Mouse (Mus musculus): ENCODE data around the gene L3mbtl3. TPM values are rescaled to one million over a fixed set of nuclear protein-coding genes. Genes with fewer than 3 reads are reported as not detected.

L3mbtl3 gene
- polyA plus RNA-seq, 1 experiment: 2.8 TPM

DNA sequence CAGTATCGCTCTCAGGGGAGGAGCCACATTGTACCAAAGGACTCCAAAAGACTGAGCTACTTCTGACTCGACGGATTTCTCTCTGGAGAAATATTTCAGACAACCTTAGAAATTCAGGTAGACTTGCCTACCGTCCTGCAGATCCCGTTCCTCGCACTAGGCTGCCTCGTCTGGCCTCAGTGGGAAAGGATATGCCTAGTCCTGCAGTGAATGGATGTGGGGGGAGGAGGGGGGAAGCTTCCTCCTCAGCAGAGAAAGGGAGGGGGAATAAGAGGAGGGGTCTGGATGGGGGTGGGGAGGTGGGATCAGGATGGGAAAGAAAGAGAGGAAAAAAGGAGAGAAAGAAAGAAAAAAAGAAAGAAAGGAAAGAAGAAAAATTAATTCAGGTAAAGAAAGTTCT lies 28.2 kb downstream of the L3mbtl3 start:
- 85% methylated on average over 7 of the region's 7 CpGs for WGBS
- DNase-seq (ENCODE audit: low read depth, low spot score): no peak

DNA sequence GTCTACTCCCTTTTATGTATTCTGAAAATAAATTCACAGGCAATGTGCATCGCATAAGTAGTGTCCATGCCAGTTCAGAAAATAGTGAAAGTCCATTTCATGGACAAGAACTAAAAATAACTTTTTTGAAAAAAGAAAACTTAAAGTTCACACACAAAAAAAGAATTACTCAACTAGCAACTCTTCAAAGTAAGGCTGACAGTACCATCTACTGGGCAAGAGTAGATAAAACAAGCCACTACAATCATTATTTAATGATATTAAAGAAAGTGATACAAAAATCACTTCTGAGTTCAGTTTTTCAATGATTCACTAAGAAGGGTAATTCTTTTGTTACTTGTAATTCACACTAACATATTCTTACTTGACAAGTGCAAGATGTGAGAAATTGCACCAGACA lies 29.9 kb downstream of the L3mbtl3 start:
- WGBS: 78% methylated on average over 1 of the region's 1 CpGs
- no peak for DNase-seq (ENCODE audit: low read depth, low spot score)

- DNase-seq (ENCODE audit: low read depth, low spot score): no peak
- 92% methylated on average over 23 of the region's 23 CpGs for WGBS
These were observed 37.8 kb downstream of the L3mbtl3 start for GRCm38 (mm10) chr10:26337896-26338503.

GRCm38 (mm10) chr10:26333966-26334365 lies 41.8 kb downstream of the L3mbtl3 start:
- DNase-seq (ENCODE audit: low read depth, low spot score): no peak
- WGBS: 80% methylated on average over 5 of the region's 5 CpGs

DNA sequence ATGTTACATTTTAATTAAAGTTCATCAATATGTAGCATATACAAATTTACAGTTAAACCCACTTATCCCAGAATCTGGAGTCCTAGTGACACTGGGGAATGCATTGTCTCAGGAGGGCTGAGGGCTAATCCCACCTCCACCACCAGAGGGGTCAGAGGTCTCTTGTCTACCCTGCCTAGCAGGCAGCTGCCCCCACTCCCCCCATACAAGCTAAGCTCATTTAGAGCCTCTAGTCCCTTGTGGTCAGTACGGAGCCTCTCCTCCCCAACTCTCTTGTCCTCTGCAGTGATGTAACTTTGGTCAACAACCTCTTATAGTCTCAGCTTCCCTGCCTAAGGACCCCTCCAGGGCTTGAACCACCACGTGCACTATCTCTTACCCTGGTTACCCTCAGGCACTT lies 43.0 kb downstream of the L3mbtl3 start:
- WGBS: 78% methylated on average over 2 of the region's 2 CpGs
- no peak for DNase-seq (ENCODE audit: low read depth, low spot score)

DNA sequence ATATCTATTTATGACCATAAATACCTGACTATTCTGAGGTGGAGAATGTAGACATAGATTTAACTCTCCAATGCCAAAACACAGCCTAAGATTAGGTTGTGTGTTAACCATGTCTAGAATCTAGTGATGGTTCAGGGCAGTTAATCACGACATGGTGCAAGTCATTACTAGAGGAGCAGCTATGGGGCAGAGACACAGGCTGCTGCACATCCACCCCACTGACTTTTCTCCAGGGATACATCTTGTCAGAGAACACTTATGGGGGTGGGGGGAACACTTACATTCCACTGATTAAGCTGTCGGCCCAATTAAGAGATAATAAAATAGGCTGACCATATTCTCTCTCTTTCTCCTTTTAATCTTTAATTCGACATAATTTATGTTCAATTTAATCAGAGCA lies 46.9 kb downstream of the L3mbtl3 start:
- WGBS: 84% methylated on average over 3 of the region's 3 CpGs
- DNase-seq (ENCODE audit: low read depth, low spot score): no peak

DNA sequence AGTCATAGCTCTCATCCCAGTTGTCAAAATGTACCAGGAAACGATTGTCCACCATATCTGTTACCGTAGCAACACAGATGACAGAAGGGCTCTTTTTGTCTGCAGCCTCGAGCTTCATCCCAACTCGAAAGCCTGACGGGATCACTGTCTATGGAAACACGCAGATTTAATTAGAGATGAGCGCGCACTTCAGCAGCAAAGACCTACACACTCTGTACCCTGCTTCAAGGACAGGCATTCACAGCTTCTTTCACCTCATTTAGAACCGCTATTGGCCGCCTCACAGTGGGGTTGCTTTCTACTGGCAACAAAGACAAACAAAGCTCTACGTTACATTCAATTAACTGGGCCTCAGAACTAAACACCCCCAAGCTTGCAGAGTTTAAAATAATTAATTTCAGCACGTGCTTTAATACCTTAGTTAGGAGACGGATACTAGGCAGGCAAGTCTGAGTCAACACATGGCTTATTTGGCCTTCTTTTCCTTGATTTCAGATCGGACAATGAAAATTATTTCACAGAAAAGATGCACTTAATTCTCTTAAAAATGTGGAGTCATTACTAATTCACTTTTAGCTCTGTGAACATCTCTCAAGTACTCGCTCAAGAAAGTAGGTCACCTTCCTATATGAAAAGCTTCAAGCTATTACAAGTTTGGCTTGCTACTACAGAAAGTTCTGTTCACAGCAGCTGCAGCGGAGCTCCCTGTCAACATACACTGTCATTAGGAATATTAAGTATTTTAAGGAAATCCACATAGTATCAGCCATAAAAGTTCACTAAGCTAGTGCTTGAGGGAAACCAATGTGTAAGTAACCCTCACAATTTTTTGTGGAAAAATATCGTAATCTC lies 47.9 kb downstream of the L3mbtl3 start:
- WGBS: 88% methylated on average over 17 of the region's 17 CpGs
- no peak for DNase-seq (ENCODE audit: low read depth, low spot score)

- DNase-seq (ENCODE audit: low read depth, low spot score): no peak
- 94% methylated on average over 5 of the region's 5 CpGs for WGBS
These were observed 48.5 kb downstream of the L3mbtl3 start for GRCm38 (mm10) chr10:26327291-26327690.

DNA sequence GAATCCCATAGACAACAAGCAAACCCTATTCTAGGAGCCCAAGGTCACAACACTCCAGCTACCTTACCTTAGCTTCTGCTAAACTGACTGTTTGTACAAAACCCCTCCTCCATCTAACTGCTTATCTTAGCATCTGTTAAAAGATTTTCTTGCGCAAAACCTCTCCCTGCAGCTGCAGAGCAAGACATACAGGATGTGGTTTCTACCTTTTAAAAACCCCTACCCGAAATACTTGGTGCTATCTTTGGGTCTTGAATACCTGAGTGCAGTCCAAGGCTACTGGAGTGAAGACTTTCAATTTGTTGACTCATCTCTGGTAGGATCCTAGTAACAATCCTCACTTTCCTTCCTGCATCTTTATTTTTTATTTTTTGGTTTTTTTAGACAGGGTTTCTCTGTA lies 50.5 kb downstream of the L3mbtl3 start:
- DNase-seq (ENCODE audit: low read depth, low spot score): no peak
- 77% methylated on average over 2 of the region's 2 CpGs for WGBS

DNA sequence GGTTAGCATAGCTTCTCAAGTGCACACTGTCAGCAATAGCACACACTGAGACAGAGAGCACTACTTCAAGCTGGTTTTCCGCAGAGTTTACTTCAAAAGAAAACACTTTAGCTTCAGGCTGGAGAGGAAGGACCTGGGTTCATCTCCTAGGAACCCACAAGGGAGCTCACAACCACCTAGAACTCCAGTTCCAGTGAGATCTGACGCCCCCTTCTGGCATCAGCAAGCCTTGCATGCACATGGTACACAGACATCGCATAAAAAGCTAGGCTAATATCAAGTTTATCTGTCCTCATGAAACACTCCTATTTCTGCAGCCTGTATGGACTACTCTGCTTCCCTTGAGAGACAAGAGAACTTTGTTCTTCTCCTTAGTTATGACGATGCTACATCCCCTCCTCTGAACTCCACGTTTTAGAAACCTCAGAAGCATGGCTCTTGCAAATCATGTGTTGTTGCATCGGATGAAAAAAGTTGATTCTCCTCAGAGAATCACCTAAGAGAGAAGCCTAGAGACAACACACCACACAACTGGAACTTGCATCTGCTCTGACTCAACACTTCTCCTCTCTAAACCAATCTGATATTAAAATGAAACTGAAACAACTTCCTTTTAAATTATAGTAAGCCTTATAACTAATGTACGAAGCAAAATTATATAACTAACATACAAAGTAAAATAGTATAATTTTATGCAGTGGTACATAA lies 53.3 kb downstream of the L3mbtl3 start:
- no peak for DNase-seq (ENCODE audit: low read depth, low spot score)
- 82% methylated on average over 7 of the region's 7 CpGs for WGBS

- no peak for DNase-seq (ENCODE audit: low read depth, low spot score)
- 66% methylated on average over 4 of the region's 4 CpGs for WGBS
These were observed 55.1 kb downstream of the L3mbtl3 start for GRCm38 (mm10) chr10:26320679-26321078.

DNA sequence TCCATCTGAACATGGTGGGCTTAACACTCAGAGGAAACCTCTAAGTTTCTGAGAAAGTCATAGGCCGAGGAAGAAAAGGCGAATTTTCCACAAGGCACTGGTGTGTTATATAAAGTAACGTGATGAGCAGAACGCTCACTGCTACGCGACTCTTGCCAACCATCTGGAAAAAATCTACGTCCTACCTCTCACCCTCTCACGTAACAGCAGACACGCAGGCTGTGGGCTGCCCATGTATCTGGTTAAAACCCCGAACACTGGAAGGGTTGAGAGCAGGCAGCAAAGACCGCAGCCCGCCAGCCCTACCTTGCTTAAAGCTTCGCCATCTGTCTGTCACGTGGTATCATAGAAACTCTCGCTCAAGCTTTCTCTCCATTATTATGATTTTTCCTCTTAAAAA lies 61.4 kb downstream of the L3mbtl3 start:
- WGBS: 95% methylated on average over 15 of the region's 15 CpGs
- DNase-seq (ENCODE audit: low read depth, low spot score): no peak

GRCm38 (mm10) chr10:26303485-26303884 lies 72.3 kb downstream of the L3mbtl3 start:
- WGBS: 94% methylated on average over 6 of the region's 6 CpGs
- no peak for DNase-seq (ENCODE audit: low read depth, low spot score)

GRCm38 (mm10) chr10:26302336-26302735 lies 73.4 kb downstream of the L3mbtl3 start:
- DNase-seq (ENCODE audit: low read depth, low spot score): no peak
- WGBS: 91% methylated on average over 4 of the region's 4 CpGs

- no peak for DNase-seq (ENCODE audit: low read depth, low spot score)
- WGBS: 91% methylated on average over 7 of the region's 7 CpGs
These were observed 78.1 kb downstream of the L3mbtl3 start for GRCm38 (mm10) chr10:26297626-26298025.

- DNase-seq (ENCODE audit: low read depth, low spot score): no peak
- 78% methylated on average over 3 of the region's 3 CpGs for WGBS
These were observed 78.6 kb downstream of the L3mbtl3 start for GRCm38 (mm10) chr10:26297200-26297599.

DNA sequence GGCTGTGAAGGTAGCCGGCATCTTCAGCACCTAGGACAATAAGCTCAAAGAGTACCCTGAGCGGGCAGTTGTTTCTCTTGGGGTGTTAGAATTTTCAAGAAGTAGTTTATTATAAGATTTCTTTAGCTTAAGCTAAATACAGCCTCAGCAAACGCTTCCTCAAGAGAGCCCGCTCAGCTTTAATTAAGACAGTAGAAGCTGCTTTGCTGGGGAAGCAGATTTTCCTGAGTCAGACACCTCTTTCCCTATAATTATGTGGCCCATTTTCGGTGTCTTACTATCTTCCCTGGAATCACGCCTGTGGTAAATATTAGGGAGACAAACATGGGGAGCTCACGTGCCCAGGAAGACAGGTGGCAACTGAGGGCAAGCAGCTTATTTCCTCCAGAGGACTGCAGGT lies 88.6 kb downstream of the L3mbtl3 start:
- WGBS: 82% methylated on average over 7 of the region's 7 CpGs
- no peak for DNase-seq (ENCODE audit: low read depth, low spot score)

DNA sequence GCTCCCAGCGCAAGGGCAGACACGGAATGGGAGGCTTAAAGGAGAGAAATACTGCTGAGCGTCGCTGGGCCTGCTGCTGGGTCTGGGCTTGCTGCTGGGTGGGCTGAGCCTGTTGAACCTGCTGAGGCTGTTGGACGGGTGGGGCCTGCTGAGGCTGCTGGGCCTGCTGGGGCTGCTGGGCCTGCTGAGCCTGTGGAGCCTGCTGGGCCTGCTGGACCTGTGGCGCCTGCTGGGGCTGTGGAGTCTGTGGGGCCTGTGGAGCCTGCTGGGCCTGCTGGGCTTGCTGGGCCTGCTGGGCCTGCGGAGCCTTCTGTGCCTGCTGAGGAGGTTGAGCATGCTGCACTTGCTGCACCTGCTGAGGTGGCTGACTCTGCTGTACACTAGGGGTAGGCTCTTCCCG lies 95.8 kb downstream of the L3mbtl3 start:
- WGBS: 82% methylated on average over 8 of the region's 8 CpGs
- no peak for DNase-seq (ENCODE audit: low read depth, low spot score)

DNA sequence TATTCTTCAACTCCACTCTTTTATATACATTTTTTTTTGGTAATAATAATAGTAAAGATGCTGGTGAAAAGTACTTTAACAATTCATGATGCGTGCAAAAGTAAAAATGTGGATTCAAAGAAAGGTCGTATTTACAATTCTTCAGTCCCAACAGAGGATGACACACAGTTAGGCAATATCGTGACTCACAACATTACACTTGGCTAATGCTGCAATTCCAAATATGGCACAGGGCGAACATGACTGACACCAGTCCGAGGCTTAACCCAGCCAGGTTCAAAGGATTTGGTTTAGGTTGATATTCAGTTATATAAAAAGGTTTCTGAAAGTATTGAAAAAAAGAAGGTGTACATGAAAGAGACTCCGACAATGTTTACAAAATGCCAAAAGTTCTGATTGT lies 100.4 kb downstream of the L3mbtl3 start:
- no peak for DNase-seq (ENCODE audit: low read depth, low spot score)

DNA sequence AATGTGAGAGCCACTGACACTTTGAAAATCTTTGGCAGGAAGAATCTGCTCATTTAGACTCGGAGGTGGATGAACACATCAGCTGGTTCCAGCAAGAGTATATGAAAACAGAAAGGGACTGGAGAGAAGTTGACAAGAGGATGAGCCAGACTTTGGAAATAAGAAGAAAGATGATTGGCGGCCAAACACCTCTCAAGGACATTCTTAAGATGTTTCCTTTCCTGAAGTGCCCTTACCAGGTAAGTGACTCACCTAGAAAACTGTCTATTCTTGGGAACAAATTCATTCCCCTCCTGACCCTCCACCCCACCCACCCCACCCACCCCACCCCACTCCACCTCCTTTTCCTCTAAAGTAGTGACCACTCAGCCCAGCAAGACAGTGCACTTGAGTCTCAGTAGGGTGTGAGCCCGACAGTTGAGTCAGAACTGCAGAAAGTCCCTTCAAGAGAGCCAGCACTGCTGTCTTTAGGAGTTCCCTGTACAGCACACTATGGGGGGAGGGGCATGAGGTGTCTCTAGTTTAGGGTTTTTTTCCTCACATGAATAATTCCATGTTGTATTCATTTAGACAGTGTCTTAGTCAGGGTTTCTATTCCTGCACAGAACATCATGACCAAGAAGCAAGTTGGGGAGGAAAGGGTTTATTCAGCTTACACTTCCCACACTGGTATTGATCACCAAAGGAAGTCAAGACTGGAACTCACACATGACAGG lies 111.9 kb downstream of the L3mbtl3 start:
- 72% methylated on average over 3 of the region's 3 CpGs for WGBS
- DNase-seq (ENCODE audit: low read depth, low spot score): no peak

More for the DNA sequence above, 100.4 kb downstream of the L3mbtl3 start:
- 90% methylated on average over 6 of the region's 6 CpGs for WGBS
